Mouse (Mus musculus) MN1 (cell line): ENCODE measurements around the gene Adgrl1.

ENCODE experiments used
- DNase-seq: peaks from one replicate; pipeline ENCODE4 v3.0.0-alpha.2; 2016; ENCODE audit warnings: low spot score

The Adgrl1 gene

GRCm38 (mm10) chr8:83990170-83990569 lies 90.3 kb downstream of the Adgrl1 start:
- no peak for DNase-seq
